Mouse (Mus musculus): ENCODE measurements around the gene Tacstd2. TPM values are rescaled to one million over a fixed set of nuclear protein-coding genes. Genes with fewer than 3 reads are reported as not detected.

Tacstd2 gene
- polyA plus RNA-seq, 1 experiment from 2014 or later, result 145 TPM

GRCm38 (mm10) chr6:67491755-67492154 is 43.8 kb downstream of the Tacstd2 start, which contains the start of gene Il23r:
Gene Il23r (minus strand): TSS chr6:67491855.
- Histone ChIP-seq H3K4me1 (replicated peaks; ENCODE audit: insufficient read depth, low read length) (no peaks in the 10 kb centered on the region), H3K9ac (ENCODE audit: low read depth, low read length) (no peak within 1 kb of the TSS), H3K4me2 (ENCODE audit: low read length) (no peak within 1 kb of the TSS), H3K27ac (no peak within 1 kb of the TSS), H3K9me3 (replicated peaks; ENCODE audit: low read length) (no peaks in the 10 kb centered on the region), H3K27me3 (ENCODE audit: insufficient read depth, low read length) (no peaks in the 10 kb centered on the region), H3K36me3 (ENCODE audit: insufficient read depth, low read length) (no peaks in the 10 kb centered on the region), H3K4me3 (replicated peaks; ENCODE audit: low read depth, low read length) (no peak within 1 kb of the TSS)
- 73% methylated on average over 2 of the region's 2 CpGs for WGBS
- no peak for DNase-seq (ENCODE audit: low spot score)
- ATAC-seq (replicated peaks; ENCODE audit: low FRiP score, low read depth), result no peak
- no peak for TF ChIP-seq CTCF (IDR thresholded peaks at IDR 0.05; ENCODE audit: low read depth)

Other genes with a start within 250 kb of the Tacstd2 start
- gene Il12rb2, start 159.6 kb downstream of the Tacstd2 start, polyA plus RNA-seq (2015; fragmentation: Nextera tagmentation; extraction: Ambion mirVana), result not detected in 2 replicates
- gene Il23r, start 43.9 kb downstream of the Tacstd2 start, polyA plus RNA-seq (2015; fragmentation: Nextera tagmentation; extraction: Ambion mirVana), result 0.06 TPM in 1 of 2 replicates, not detected in the other

Data from kidney, postnatal 0 days (tissue).